Mouse (Mus musculus): ENCODE data around the gene Zfp74.
"Not testable (repeated sequence)": the region's sequence is repeated elsewhere in the genome, so short reads cannot be mapped to it uniquely, and the experiment has no call there.

The Zfp74 gene

GRCm38 (mm10) chr7:29953513-29954401, at the start of gene Zfp74:
TSS of gene Zfp74 (minus strand) at chr7:29954089.
- DNase-seq = peak; percentile 75 to 82

GRCm38 (mm10) chr7:30000601-30001000, 46.7 kb upstream of the Zfp74 start:
- no peak for DNase-seq

GRCm38 (mm10) chr7:29995134-29995533, 41.2 kb upstream of the Zfp74 start:
- no peak for DNase-seq

GRCm38 (mm10) chr7:29993340-29993739, 39.5 kb upstream of the Zfp74 start:
- no peak for DNase-seq

- DNase-seq = no peak
Observed at GRCm38 (mm10) chr7:29992698-29993097, 38.8 kb upstream of the Zfp74 start.

GRCm38 (mm10) chr7:29989031-29989430, 35.1 kb upstream of the Zfp74 start:
- DNase-seq = no peak

- no peak for DNase-seq
Observed at GRCm38 (mm10) chr7:29987551-29987950, 33.7 kb upstream of the Zfp74 start.

GRCm38 (mm10) chr7:29986101-29986500, 32.2 kb upstream of the Zfp74 start:
- DNase-seq = no peak

GRCm38 (mm10) chr7:29983690-29984380, 29.9 kb upstream of the Zfp74 start, which contains the start of gene Zfp568:
TSS of gene Zfp568 (plus strand) at chr7:29983955.
- DNase-seq = peak; percentile 92

GRCm38 (mm10) chr7:29983340-29983689, 29.4 kb upstream of the Zfp74 start:
- DNase-seq = no peak

GRCm38 (mm10) chr7:29982931-29983330, 29.0 kb upstream of the Zfp74 start:
- peak in 1 of 2 experiments; percentile 16 for DNase-seq

- no peak for DNase-seq
Observed at GRCm38 (mm10) chr7:29982341-29982740, 28.5 kb upstream of the Zfp74 start.

- DNase-seq = no peak
Observed at GRCm38 (mm10) chr7:29981860-29982259, 28.0 kb upstream of the Zfp74 start.

GRCm38 (mm10) chr7:29981455-29981854, 27.6 kb upstream of the Zfp74 start:
- no peak for DNase-seq

GRCm38 (mm10) chr7:29980761-29981160, 26.9 kb upstream of the Zfp74 start:
- no peak for DNase-seq

- no peak for DNase-seq
Observed at GRCm38 (mm10) chr7:29970686-29971085, 16.8 kb upstream of the Zfp74 start.

GRCm38 (mm10) chr7:29965115-29965810, 11.4 kb upstream of the Zfp74 start:
- DNase-seq = not testable (repeated sequence)

GRCm38 (mm10) chr7:29959004-29959403, 5.1 kb upstream of the Zfp74 start:
- no peak for DNase-seq

GRCm38 (mm10) chr7:29958125-29958724, 4.3 kb upstream of the Zfp74 start:
- no peak for DNase-seq

GRCm38 (mm10) chr7:29956257-29956656, 2.4 kb upstream of the Zfp74 start:
- DNase-seq = no peak

GRCm38 (mm10) chr7:29954731-29955130, 842 bp upstream of the Zfp74 start:
- DNase-seq = peak; percentile 18 to 40

- no peak for DNase-seq
Observed at GRCm38 (mm10) chr7:29953086-29953485, 803 bp downstream of the Zfp74 start.

- DNase-seq = no peak
Observed at GRCm38 (mm10) chr7:29944201-29944600, 9.7 kb downstream of the Zfp74 start.

Data from cerebellum, postnatal 36 days (tissue).